Mouse (Mus musculus) left cerebral cortex, postnatal 10 days (tissue): ENCODE data around the gene Kcnv2. TPM values are rescaled to one million over a fixed set of nuclear protein-coding genes. Genes with fewer than 3 reads are reported as not detected.

Source experiments
- DNase-seq, 2 experiments: peaks; one replicate each; pipeline ENCODE4 v3.0.0; 2021 to 2022; ENCODE audit warnings: low spot score in 2 of 2, mixed read lengths in 1 of 2; ENCODE audit errors: extremely low spot score in 1 of 2
- intact Hi-C: fragments of 180-260 bp; cut with DNase I; formaldehyde crosslinking; loops from one replicate; pipeline ENCODE4 v1.15.1; 2025
- total RNA-seq, 2 experiments: library from RNA; stranded (reverse); gene quantifications; 2 replicates each; pipeline ENCODE4 v1.2.3; 2021

Kcnv2 gene
- not detected for total RNA-seq

GRCm38 (mm10) chr19:27322281-27322680 is at the start of gene Kcnv2:
Gene Kcnv2, plus strand, starts transcription at chr19:27322588.
- intact Hi-C loops = no loop called here
- DNase-seq = no peak

- no peak for DNase-seq
- intact Hi-C loops = no loop called here
These were observed 49.0 kb upstream of the Kcnv2 start for GRCm38 (mm10) chr19:27273385-27273784.

- intact Hi-C loops = no loop called here
- no peak for DNase-seq
These were observed 48.0 kb upstream of the Kcnv2 start for GRCm38 (mm10) chr19:27274382-27274781.

DNA sequence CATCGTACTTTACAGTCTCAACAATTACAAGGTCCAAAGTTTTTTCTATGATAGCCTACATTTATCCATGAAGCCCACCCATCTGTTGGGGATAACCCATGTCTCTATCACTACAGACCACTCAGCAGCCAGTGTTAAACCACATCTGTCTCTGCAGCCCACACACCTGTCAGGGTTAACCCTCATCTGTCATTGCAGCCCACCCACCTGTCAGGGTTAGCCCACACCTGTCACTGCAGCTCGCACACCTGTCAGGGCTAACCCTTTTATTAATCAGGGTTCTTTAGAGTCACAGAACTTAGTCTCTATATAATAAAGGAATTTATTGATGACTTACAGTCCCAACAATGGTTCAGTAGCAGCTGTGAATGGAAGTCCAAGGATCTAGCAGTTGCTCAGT is 43.2 kb upstream of the Kcnv2 start:
- no peak for DNase-seq
- intact Hi-C loops = no loop called here

DNA sequence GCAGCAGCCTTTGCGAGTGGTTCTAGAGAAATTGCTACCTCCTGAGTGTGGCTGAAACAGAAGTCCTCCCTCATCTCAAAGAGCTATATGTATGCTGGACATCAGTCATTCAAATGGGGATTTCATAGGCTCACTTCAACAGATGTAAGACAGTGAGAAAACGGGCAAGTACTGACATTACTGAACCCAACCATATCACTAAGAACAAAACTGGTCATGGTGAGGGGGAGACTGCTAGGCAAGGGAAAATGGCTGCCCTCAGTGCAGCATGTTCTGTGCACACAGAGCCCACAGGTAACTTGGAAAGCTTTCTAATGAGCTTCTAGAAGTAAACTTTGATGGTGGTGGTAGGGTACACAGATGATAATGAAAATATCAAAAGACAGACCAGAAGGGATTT is 12.3 kb upstream of the Kcnv2 start:
- intact Hi-C loops = no loop called here
- no peak for DNase-seq

DNA sequence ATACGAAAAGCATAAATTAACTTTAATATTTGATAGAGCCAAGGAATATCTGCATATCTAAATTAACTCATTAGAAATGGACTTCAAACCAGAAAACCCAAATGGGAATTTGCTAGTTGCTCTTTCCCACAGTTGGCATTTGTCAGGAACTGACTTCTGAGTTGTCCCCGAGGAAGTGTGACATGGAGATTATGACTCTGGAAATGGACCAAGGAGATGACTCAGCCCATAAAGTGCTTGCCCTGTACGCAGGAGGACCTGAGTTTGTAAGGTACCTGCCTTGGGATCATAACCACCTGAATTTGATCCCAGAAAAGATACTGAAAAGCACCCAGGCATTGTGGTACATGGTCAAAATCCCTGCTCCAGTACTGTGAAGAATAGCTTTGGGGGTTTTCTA is 11.1 kb upstream of the Kcnv2 start:
- no peak for DNase-seq
- intact Hi-C loops = no loop called here

DNA sequence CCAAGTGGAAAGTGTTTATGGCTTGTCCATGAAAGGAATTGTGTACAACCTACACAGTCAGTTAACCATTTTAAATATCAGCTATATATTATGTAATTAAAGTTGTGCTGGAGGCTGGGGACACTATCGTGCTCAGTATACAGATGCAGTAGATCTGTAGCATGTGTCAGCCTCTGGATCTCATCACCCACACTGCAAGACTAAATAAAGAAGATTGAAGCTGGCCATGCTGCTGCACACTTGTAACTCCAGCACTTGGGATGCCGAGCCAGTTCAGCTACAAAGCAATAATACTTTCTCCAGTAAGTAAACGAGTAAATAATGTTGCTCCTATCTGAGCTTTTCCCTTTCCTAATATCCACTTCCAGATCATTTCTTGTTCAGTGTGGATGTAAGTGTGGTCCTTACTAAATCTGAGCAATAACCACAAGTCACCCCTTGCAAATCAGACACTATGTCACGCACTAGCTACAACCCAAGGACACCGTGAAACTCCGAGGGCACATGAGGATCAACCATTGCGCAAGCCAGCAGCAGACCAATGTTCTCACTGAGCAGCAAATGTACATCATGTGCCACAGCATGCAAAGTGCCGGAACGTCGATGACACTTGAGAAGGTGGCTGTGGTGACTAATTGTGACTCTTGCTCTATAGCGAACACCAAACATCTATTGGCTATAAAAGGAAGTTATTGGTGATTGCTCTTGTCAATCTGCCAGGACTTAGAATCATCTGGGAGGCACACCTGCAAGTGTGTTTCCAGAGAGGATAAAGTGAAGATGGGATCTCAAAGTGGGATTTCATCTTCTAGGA is 9.9 kb upstream of the Kcnv2 start:
- no peak for DNase-seq
- intact Hi-C loops = no loop called here

DNA sequence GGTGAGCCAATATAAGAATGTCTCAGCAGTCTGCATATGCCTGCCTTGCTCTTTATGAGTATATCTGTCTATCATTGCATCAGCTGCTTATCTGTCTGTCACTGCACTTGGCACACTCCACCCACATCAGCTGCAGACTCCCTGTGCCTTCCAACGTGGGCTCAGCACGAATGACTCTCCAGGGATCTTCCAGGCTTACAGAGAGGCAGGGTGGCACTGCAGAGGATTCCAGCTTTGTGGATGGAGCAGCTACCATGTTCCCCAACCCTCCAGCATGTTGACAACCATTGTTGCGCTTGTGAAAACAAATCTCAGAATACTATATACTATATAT is 9.3 kb upstream of the Kcnv2 start:
- no peak for DNase-seq
- intact Hi-C loops = no loop called here

DNA sequence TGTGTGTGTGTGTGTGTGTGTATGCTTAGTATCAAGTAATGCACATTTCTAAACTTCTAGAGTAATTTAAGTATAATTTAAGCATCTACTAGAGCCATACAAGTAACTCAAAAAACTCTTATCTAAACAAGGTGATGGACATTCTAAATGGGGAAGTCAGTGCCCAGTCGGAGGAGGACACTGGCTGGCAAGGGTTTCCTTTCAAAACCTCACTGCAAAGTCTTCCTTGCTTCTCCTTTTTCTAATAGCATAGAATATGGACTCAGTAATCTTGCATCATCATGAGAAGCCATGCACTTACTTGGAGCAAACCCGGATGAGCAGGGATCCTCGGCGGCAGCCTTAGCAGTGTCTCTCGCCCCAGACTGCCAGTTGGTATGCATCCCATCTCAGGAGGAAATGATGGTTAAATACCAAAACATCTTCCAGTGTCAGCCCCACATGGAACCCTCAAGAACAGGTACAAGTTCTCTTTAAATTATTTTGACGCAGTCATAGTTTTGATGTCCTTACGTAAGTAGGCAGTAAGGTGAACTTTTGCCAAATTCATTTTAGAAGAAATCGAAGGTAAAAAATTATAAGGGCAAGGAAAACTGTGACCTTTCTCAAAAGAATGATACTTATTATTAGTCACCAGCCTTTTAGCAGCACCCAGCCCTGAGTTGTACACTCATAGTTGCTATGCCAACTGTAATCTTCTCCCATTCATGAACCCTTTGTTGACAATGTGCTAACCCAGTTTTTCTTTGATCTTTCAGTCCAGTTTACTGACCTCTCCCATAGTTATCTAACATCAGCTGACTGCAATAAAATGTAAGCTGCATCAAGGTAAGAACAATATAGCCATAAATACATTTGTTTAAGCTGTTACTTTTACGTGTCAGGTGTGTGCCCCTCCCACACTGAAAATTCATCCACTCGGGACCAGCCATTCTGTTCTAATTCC is 5.8 kb upstream of the Kcnv2 start:
- no peak for DNase-seq
- intact Hi-C loops = no loop called here

- DNase-seq = peak in 1 of 2 experiments; percentile 43
- intact Hi-C loops = no loop called here
These were observed 5.1 kb upstream of the Kcnv2 start for GRCm38 (mm10) chr19:27317337-27317736.

DNA sequence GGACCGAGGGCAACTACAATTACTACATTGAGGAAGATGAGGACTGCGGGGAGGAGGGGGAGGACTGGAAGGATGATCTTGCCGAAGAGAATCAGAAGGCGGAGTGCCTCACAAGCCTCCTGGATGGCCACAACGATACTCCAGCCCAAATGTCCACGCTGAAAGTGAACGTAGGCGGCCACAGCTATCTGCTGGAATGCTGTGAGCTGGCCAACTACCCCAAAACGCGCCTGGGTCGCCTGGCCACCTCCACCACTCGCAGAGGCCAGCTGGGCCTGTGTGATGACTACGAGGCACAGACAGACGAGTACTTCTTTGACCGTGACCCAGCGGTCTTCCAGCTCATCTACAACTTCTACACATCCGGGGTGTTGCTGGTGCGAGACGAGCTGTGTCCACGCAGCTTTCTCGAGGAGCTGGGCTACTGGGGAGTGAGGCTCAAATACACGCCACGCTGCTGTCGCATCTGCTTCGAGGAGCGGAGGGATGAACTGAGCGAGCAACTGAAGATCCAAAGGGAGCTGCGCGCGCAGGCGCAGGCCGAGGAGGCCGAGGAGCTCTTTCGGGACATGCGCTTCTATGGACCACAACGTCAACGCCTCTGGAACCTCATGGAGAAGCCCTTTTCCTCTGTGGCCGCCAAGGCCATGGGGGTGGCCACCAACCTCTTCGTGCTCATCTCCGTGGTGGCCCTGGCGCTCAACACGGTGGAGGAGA is 681 bp downstream of the Kcnv2 start:
- intact Hi-C loops = no loop called here
- no peak for DNase-seq

DNA sequence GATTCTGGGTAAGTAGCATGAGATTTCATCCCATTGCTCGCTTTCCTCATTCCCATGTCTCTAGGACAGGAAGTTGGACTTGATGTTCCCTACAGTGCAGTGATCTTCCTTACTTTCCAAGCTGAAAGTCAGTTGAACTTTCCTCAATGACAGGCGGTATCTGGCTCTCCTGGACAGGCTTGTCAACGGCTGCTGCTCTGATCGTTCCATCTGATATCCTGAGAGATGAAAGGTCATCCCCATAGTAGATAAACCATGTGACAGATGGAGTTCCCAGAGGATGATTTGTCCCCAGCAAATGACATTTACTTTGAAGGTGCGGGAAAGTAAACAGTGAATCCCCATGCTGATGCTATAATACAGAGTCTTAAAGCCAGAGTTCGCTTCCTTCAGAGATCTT is 3.2 kb downstream of the Kcnv2 start:
- no peak for DNase-seq
- intact Hi-C loops = no loop called here

GRCm38 (mm10) chr19:27327569-27327968 is 5.2 kb downstream of the Kcnv2 start:
- intact Hi-C loops = no loop called here
- DNase-seq = no peak

GRCm38 (mm10) chr19:27328166-27328565 is 5.8 kb downstream of the Kcnv2 start:
- intact Hi-C loops = no loop called here

GRCm38 (mm10) chr19:27328644-27329043 is 6.3 kb downstream of the Kcnv2 start:
- DNase-seq = no peak
- intact Hi-C loops = no loop called here

More at GRCm38 (mm10) chr19:27328166-27328565, 5.8 kb downstream of the Kcnv2 start:
- DNase-seq = no peak

GRCm38 (mm10) chr19:27332207-27332794 is 9.9 kb downstream of the Kcnv2 start:
- no peak for DNase-seq
- intact Hi-C loops = no loop called here

GRCm38 (mm10) chr19:27336126-27336917 is 13.9 kb downstream of the Kcnv2 start:
- no peak for DNase-seq
- intact Hi-C loops = no loop called here

- DNase-seq = no peak
- intact Hi-C loops = no loop called here
These were observed 24.1 kb downstream of the Kcnv2 start for GRCm38 (mm10) chr19:27346501-27346900.
